Mouse (Mus musculus) embryonic facial prominence, embryonic 11.5 days (tissue): ENCODE measurements around the gene 4933416C03Rik. TPM values are rescaled to one million over a fixed set of nuclear protein-coding genes. Genes with fewer than 3 reads are reported as not detected.

Source experiments
- ATAC-seq: fragments of 200-750 bp; cut with Nextera tagmentation; replicated peaks from 2 replicates; pipeline ENCODE4 v1.8.0; 2017; ENCODE audit warnings: low read depth; ENCODE audit not compliant: insufficient number of reproducible peaks, low FRiP score, low TSS enrichment
- DNase-seq: peaks from one replicate; pipeline ENCODE4 v3.0.0-alpha.2; 2015; ENCODE audit warnings: low spot score
- H3K27ac ChIP-seq: fragments of 300-500 bp; sonication (generic); replicated peaks from 2 replicates; pipeline ENCODE4 v1.5.1; 2014; ENCODE audit warnings: mild to moderate bottlenecking, low read depth, low read length, control low read depth
- H3K27me3 ChIP-seq: fragments of 300-500 bp; sonication (generic); 2 replicates; pipeline ENCODE4 v1.6.1; 2014; ENCODE audit warnings: mild to moderate bottlenecking, low read length, moderate library complexity, mixed read lengths; ENCODE audit not compliant: control insufficient read depth, insufficient read depth
- H3K36me3 ChIP-seq: fragments of 300-500 bp; sonication (generic); replicated peaks from 2 replicates; pipeline ENCODE4 v1.6.1; 2014; ENCODE audit warnings: low read depth, mild to moderate bottlenecking, low read length, moderate library complexity, mixed read lengths; ENCODE audit not compliant: control insufficient read depth, insufficient read depth
- H3K4me1 ChIP-seq: fragments of 300-500 bp; sonication (generic); 2 replicates; pipeline ENCODE4 v1.6.1; 2014; ENCODE audit warnings: low read length, mixed read lengths; ENCODE audit not compliant: control insufficient read depth, insufficient read depth
- H3K4me2 ChIP-seq: fragments of 300-500 bp; sonication (generic); 2 replicates; pipeline ENCODE4 v1.6.1; 2014; ENCODE audit warnings: low read depth, mild to moderate bottlenecking, control low read depth, low read length, moderate library complexity
- H3K4me3 ChIP-seq: fragments of 300-500 bp; sonication (generic); 2 replicates; pipeline ENCODE4 v1.5.1; 2014; ENCODE audit warnings: low read depth, low read length, control low read depth
- H3K9ac ChIP-seq: fragments of 300-500 bp; sonication (generic); replicated peaks from 2 replicates; pipeline ENCODE4 v1.6.1; 2014; ENCODE audit warnings: mild to moderate bottlenecking, control low read depth, low read length
- H3K9me3 ChIP-seq: fragments of 300-500 bp; sonication (generic); replicated peaks from 2 replicates; pipeline ENCODE4 v1.6.1; 2016; ENCODE audit warnings: mild to moderate bottlenecking, low read length, inconsistent platforms, mixed read lengths; ENCODE audit not compliant: control insufficient read depth
- WGBS: fragments of 180-500 bp; shearing (Covaris S2); extraction: QIAGEN DNeasy Blood & Tissue Kit; methylation state at CpG from one replicate; pipeline ENCODE4 v1.1.7; 2014; 5-methylcytosine and 5-hydroxymethylcytosine counted together
- polyA plus RNA-seq: library from polyadenylated mRNA; unstranded; fragments of >200 nt; fragmentation: Nextera tagmentation; extraction: Ambion mirVana; gene quantifications from 2 replicates; pipeline ENCODE4 v1.2.1, GENCODE M21; 2014

Gene 4933416C03Rik
- polyA plus RNA-seq, 1 experiment from 2014 or later, result not detected

GRCm38 (mm10) chr10:116132233-116132632 is 18.5 kb upstream of the 4933416C03Rik start:
- Histone ChIP-seq H3K4me1 (no peaks in the 10 kb centered on the region), H3K36me3 (no peaks in the 10 kb centered on the region), H3K27me3 (no peaks in the 10 kb centered on the region), H3K9me3 (no peaks in the 10 kb centered on the region), H3K27ac (no peak overlapping the region), H3K4me3 (no peak overlapping the region), H3K9ac (no peak overlapping the region), H3K4me2 (no peak overlapping the region)
- WGBS, result 64% methylated on average over 4 of the region's 4 CpGs
- ATAC-seq (no peak), DNase-seq (peak; percentile 61)

- ATAC-seq, result no peak
- H3K27ac ChIP-seq, result no peak overlapping the region
- no peaks in the 10 kb centered on the region for H3K36me3 ChIP-seq
Observed at GRCm38 (mm10) chr10:116131223-116131622, 17.5 kb upstream of the 4933416C03Rik start.

GRCm38 (mm10) chr10:116130401-116130800 is 16.7 kb upstream of the 4933416C03Rik start:
- no peaks in the 10 kb centered on the region for H3K4me1 ChIP-seq
- no peaks in the 10 kb centered on the region for H3K9me3 ChIP-seq
- no peak overlapping the region for H3K9ac ChIP-seq
- ATAC-seq, result no peak
- H3K36me3 ChIP-seq, result no peaks in the 10 kb centered on the region
- WGBS, result 77% methylated on average over 3 of the region's 3 CpGs
- no peak overlapping the region for H3K4me2 ChIP-seq
- no peaks in the 10 kb centered on the region for H3K27me3 ChIP-seq
- no peak for DNase-seq
- H3K4me3 ChIP-seq, result no peak overlapping the region
- H3K27ac ChIP-seq, result no peak overlapping the region

More at GRCm38 (mm10) chr10:116131223-116131622, 17.5 kb upstream of the 4933416C03Rik start:
- no peaks in the 10 kb centered on the region for H3K27me3 ChIP-seq
- no peak overlapping the region for H3K9ac ChIP-seq
- H3K9me3 ChIP-seq, result no peaks in the 10 kb centered on the region
- no peak overlapping the region for H3K4me3 ChIP-seq
- H3K4me2 ChIP-seq, result no peak overlapping the region
- 87% methylated on average over 4 of the region's 4 CpGs for WGBS
- DNase-seq, result no peak
- no peaks in the 10 kb centered on the region for H3K4me1 ChIP-seq

GRCm38 (mm10) chr10:116125364-116125763 is 11.6 kb upstream of the 4933416C03Rik start:
- no peaks in the 10 kb centered on the region for H3K4me1 ChIP-seq
- ATAC-seq (no peak), DNase-seq (no peak)
- H3K9me3 ChIP-seq, result no peaks in the 10 kb centered on the region
- H3K4me3 ChIP-seq, result no peak overlapping the region
- no peak overlapping the region for H3K27ac ChIP-seq
- no peaks in the 10 kb centered on the region for H3K36me3 ChIP-seq
- no peak overlapping the region for H3K4me2 ChIP-seq
- 72% methylated on average over 5 of the region's 5 CpGs for WGBS
- no peak overlapping the region for H3K9ac ChIP-seq
- H3K27me3 ChIP-seq, result no peaks in the 10 kb centered on the region

- ATAC-seq (no peak), DNase-seq (no peak)
- H3K36me3 ChIP-seq, result no peaks in the 10 kb centered on the region
- H3K9me3 ChIP-seq, result no peaks in the 10 kb centered on the region
- H3K4me2 ChIP-seq, result no peak overlapping the region
- no peak overlapping the region for H3K9ac ChIP-seq
- H3K27ac ChIP-seq, result no peak overlapping the region
- no peaks in the 10 kb centered on the region for H3K4me1 ChIP-seq
- no peaks in the 10 kb centered on the region for H3K27me3 ChIP-seq
- WGBS, result 95% methylated on average over 2 of the region's 2 CpGs
- no peak overlapping the region for H3K4me3 ChIP-seq
Observed at GRCm38 (mm10) chr10:116123808-116124207, 10.1 kb upstream of the 4933416C03Rik start.

- WGBS, result 89% methylated on average over 2 of the region's 2 CpGs
- Histone ChIP-seq H3K27me3 (no peaks in the 10 kb centered on the region), H3K9ac (no peak overlapping the region), H3K36me3 (no peaks in the 10 kb centered on the region), H3K4me3 (no peak overlapping the region), H3K4me2 (no peak overlapping the region), H3K4me1 (no peaks in the 10 kb centered on the region), H3K27ac (no peak overlapping the region), H3K9me3 (no peaks in the 10 kb centered on the region)
- DNase-seq (no peak), ATAC-seq (no peak)
Observed at GRCm38 (mm10) chr10:116121463-116121862, 7.7 kb upstream of the 4933416C03Rik start.

- H3K9ac ChIP-seq, result no peak overlapping the region
- 89% methylated on average over 8 of the region's 8 CpGs for WGBS
Observed at GRCm38 (mm10) chr10:116117060-116117459, 3.3 kb upstream of the 4933416C03Rik start.

GRCm38 (mm10) chr10:116115881-116116677 is 2.4 kb upstream of the 4933416C03Rik start:
- Histone ChIP-seq H3K4me2 (no peak overlapping the region), H3K4me1 (no peaks in the 10 kb centered on the region), H3K36me3 (no peaks in the 10 kb centered on the region), H3K27me3 (no peaks in the 10 kb centered on the region), H3K9me3 (no peaks in the 10 kb centered on the region), H3K4me3 (no peak overlapping the region), H3K27ac (no peak overlapping the region), H3K9ac (no peak overlapping the region)
- ATAC-seq (no peak), DNase-seq (no peak)
- WGBS, result 80% methylated on average over 4 of the region's 4 CpGs

More at GRCm38 (mm10) chr10:116117060-116117459, 3.3 kb upstream of the 4933416C03Rik start:
- DNase-seq (no peak), ATAC-seq (no peak)
- no peak overlapping the region for H3K27ac ChIP-seq
- no peaks in the 10 kb centered on the region for H3K27me3 ChIP-seq
- no peak overlapping the region for H3K4me3 ChIP-seq
- no peaks in the 10 kb centered on the region for H3K4me1 ChIP-seq
- no peaks in the 10 kb centered on the region for H3K36me3 ChIP-seq
- no peaks in the 10 kb centered on the region for H3K9me3 ChIP-seq
- no peak overlapping the region for H3K4me2 ChIP-seq
